Mouse (Mus musculus) liver, adult 2 months (tissue): ENCODE results near the gene Btc. TPM values are rescaled to one million over a fixed set of nuclear protein-coding genes. Genes with fewer than 3 reads are reported as not detected.

Experiments
- DNase-seq: peaks from one replicate; pipeline ENCODE4 v3.0.0-alpha.2; 2011; ENCODE audit warnings: low read depth, low spot score; ENCODE audit errors: extremely low read depth
- H3K27ac ChIP-seq: fragments of 200-500 bp; replicated peaks from 2 replicates; pipeline ENCODE4 v1.5.1; 2012; ENCODE audit warnings: low read depth, mild to moderate bottlenecking, control low read depth, inconsistent platforms, low read length; ENCODE audit not compliant: insufficient read depth
- H3K27me3 ChIP-seq: fragments of 200-500 bp; 2 replicates; pipeline ENCODE4 v1.6.1; 2012; ENCODE audit warnings: mild to moderate bottlenecking, moderate library complexity, low read length, inconsistent platforms; ENCODE audit not compliant: control insufficient read depth, insufficient read depth
- H3K36me3 ChIP-seq: fragments of 200-500 bp; 2 replicates; pipeline ENCODE4 v1.6.1; 2012; ENCODE audit warnings: low read length, inconsistent platforms; ENCODE audit not compliant: control insufficient read depth, insufficient read depth
- H3K4me1 ChIP-seq: fragments of 200-500 bp; 2 replicates; pipeline ENCODE4 v1.6.1; 2011; ENCODE audit warnings: low read length; ENCODE audit not compliant: control insufficient read depth, insufficient read depth
- H3K4me3 ChIP-seq: fragments of 200-500 bp; 2 replicates; pipeline ENCODE4 v1.5.1; 2011; ENCODE audit warnings: low read depth, mild to moderate bottlenecking, control low read depth, low read length, moderate library complexity; ENCODE audit not compliant: insufficient read depth
- H3K79me2 ChIP-seq: fragments of 200-500 bp; 2 replicates; pipeline ENCODE4 v1.6.1; 2012; ENCODE audit warnings: inconsistent platforms, mild to moderate bottlenecking, low read length, moderate library complexity; ENCODE audit not compliant: control insufficient read depth, insufficient read depth
- H3K9ac ChIP-seq: fragments of 200-500 bp; 2 replicates; pipeline ENCODE4 v1.6.1; 2012; ENCODE audit warnings: low read depth, mild to moderate bottlenecking, control low read depth, inconsistent platforms, low read length
- CTCF ChIP-seq: fragments of 200-500 bp; IDR thresholded peaks from 2 replicates; pipeline ENCODE4 v1.5.1; 2011; ENCODE audit warnings: low read depth, low read length, control low read depth
- POLR2A ChIP-seq: fragments of 200-500 bp; IDR thresholded peaks from 2 replicates; pipeline ENCODE4 v1.6.1; 2011; ENCODE audit warnings: low read length, control low read depth; ENCODE audit not compliant: insufficient read depth; ENCODE audit errors: extremely low read depth
- WGBS: fragments of 180-500 bp; shearing (Covaris S2); methylation state at CpG from one replicate; pipeline ENCODE4 v1.1.7; 2018; 5-methylcytosine and 5-hydroxymethylcytosine counted together
- polyA plus RNA-seq: library from polyadenylated mRNA; depleted of rRNA; stranded (reverse); fragments of >200 nt; gene quantifications from 2 replicates; pipeline ENCODE4 v1.2.3, GENCODE M21; 2012; rRNA removed
- total RNA-seq: library from RNA; depleted of rRNA; stranded (reverse); fragments of >200 nt; gene quantifications from 2 replicates; pipeline ENCODE4 v1.2.3, GENCODE M21; 2014; rRNA removed

Btc gene
- 1.9 and 2.7 TPM in 2 replicates for total RNA-seq
- polyA plus RNA-seq = 0.31 and 0.49 TPM in 2 replicates

DNA sequence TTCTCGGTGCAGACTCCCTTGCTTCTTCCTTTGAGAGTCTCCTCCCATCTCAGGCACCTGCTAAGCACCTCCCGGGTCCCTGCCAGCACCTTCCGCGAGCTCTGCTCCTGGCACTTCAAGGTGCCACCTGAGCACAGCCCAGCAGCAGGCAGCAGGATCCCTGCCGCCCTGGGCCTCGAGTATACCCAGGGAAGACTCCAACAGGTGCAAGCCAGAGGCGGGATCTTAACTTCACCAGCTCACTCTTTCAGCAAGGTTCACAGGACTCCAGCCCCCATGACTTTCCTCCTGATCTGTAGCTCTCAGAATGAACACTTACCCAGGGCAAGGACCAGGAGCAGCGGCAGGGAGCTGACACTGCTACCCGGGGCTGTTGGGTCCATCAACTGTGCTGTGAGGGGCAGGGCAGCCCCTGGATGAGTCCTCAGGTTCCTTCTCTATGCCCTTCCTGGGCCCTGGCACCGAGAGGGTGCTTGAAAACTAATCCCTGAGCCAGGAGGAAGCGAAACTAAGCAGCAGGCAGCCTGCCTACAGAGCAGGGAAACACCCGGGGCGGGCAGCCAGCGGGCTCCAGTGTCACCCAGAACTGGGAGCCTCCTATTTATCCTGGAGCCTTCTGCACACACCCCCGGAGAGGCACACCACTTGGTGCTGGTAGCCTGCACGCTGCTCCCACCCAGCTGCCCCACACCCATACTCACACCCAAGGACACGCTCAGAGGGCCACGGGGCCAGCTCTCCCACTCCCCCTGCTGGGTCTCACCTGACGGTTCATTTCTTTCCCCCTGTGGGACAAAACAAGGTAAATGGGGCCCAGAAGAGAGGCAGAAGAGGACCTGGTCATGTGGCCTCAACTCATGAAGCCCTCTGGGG, at the start of gene Btc:
Btc (minus strand) TSS at position 656 of the 873 bp plus-strand sequence.
- Histone ChIP-seq H3K27ac (peak within 1 kb of the TSS; percentile 42), H3K4me3 (peak within 1 kb of the TSS; percentile 58), H3K9ac (peak within 1 kb of the TSS; percentile 68), H3K27me3 (no peaks in the 10 kb centered on the region), H3K4me1 (no peaks in the 10 kb centered on the region; the same call in 1 of the 2 replicates), H3K36me3 (no peaks in the 10 kb centered on the region), H3K79me2 (no peaks in the 10 kb centered on the region)
- WGBS = 2% methylated on average over 19 of the region's 19 CpGs
- TF ChIP-seq POLR2A = no peak
- peak; percentile 72 for TF ChIP-seq CTCF
- peak; percentile 72 for DNase-seq

DNA sequence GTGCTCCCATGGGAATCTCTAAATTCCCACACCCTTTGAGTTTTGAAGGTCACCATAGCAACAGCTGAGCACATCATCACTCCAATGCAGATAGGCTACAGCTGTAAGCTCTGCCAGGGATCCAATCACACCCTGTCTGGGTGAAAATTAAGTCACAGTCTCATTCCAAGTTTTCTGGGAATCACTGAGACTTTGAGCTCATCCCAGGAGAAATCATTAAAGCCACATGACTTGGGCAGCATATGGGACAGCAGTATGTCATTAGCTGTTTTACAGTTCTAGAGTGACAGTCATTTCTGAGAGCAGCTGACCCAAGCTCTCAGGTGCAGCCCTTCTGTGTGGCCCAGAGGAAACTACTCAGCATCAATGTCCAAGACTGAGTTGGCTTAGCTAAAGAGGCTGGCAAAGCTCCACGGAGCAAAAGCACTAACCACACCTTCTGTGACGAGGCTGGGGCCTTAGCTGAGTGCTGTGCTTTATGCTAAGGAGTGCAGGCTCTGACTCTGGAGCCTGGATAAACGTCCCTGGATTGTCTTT, 42.3 kb upstream of the Btc start:
- 33% methylated on average over 3 of the region's 3 CpGs for WGBS
- TF ChIP-seq POLR2A (no peak), CTCF (no peak)
- DNase-seq = no peak

DNA sequence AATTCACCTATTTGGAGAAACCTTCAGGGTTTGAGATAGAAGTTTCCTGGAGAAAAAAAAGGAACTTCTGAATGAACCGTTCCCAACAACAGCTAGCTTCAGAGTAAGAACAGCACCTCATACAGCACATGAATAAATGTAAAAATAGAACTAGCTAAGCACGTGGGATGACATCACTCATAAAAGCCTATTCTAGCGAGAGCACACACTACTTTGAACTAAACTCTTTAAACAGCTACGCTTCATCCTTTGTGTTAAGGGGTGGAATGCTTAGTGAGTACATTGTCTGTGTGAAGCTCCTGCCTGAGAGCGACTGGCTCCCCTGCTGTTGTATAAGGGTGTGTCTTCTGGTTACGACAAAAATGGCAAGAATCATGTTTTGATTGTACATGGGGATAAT, 33.8 kb upstream of the Btc start:
- no peaks in the 10 kb centered on the region for H3K27me3 ChIP-seq
- no peaks in the 10 kb centered on the region for H3K36me3 ChIP-seq
- no peaks in the 10 kb centered on the region for H3K4me1 ChIP-seq
- H3K27ac ChIP-seq = no peak overlapping the region
- no peak for DNase-seq
- 82% methylated on average over 6 of the region's 6 CpGs for WGBS
- no peak overlapping the region for H3K9ac ChIP-seq
- no peak overlapping the region for H3K4me3 ChIP-seq
- H3K79me2 ChIP-seq = no peaks in the 10 kb centered on the region
- TF ChIP-seq POLR2A = no peak
- TF ChIP-seq CTCF = no peak

More for the DNA sequence above, 42.3 kb upstream of the Btc start:
- no peak overlapping the region for H3K9ac ChIP-seq
- no peaks in the 10 kb centered on the region for H3K36me3 ChIP-seq
- H3K79me2 ChIP-seq = no peaks in the 10 kb centered on the region
- H3K27me3 ChIP-seq = no peaks in the 10 kb centered on the region
- no peak overlapping the region for H3K4me3 ChIP-seq
- no peaks in the 10 kb centered on the region for H3K4me1 ChIP-seq
- H3K27ac ChIP-seq = no peak overlapping the region

DNA sequence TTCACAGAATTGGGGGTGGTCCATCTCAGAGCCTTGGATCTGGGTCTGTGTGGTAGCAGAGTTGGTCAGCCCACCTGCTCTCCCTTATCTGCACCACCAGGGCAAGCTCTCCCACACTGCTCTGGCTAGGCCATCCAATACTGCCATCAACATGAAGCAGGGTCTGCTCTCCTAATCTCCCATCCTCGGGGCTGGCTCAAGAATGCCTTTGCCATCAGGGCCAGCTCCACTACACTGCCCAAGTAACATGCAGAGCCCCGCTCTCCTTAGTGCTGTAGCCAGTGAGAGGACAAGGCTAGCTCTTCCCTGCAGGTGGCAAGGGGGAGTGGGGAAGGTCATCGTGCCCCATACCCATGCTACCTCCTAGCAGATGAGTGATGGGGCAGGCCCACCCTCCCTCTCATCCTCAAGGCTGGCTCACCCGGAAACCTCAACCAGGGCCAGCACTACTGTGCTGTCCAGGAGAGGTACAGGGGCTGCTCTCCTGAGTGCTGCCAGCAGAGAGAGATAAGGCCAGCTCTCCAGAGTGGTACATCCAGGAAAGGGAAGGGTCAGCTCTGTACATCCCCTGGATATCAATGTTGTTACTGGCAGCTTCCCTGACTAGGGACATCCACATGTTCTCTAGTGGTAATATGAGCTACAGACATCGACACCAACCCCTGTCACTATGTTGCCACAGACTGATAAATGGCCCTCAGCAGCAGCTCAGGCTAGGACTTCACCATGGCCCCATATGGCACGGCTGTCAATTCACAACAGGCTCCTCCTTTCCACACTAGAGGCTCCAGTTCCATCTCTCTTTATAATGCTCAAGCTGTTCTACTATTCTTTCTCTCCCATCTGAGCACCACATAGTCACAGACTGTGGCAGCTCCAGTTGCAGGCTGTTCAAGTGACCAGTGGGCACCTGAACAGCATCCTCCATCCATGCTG, 32.2 kb upstream of the Btc start:
- no peaks in the 10 kb centered on the region for H3K36me3 ChIP-seq

DNA sequence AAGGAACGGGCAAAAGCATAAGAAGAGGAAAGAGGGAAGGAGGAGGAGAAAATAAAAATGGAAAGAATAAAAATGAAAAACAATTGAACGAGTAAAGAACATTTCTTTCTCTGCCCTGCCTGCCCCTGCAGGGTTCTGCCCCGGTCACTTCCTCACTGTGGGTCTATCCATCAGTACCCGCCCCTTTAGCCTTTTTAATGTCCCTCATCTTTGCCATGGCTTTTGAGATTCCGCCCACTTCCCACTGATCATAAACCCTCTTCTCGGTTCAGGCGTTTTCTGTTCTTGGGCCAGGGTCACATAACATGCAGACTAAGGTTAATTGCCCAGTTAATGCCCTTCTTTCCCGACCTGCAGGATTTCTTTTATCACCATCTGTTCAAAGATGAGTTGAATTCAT, 25.8 kb upstream of the Btc start:
- H3K36me3 ChIP-seq = no peaks in the 10 kb centered on the region
- no peak for TF ChIP-seq POLR2A
- TF ChIP-seq CTCF = no peak
- DNase-seq = no peak
- no peaks in the 10 kb centered on the region for H3K4me1 ChIP-seq
- no peak overlapping the region for H3K27ac ChIP-seq
- no peaks in the 10 kb centered on the region for H3K79me2 ChIP-seq
- H3K27me3 ChIP-seq = no peaks in the 10 kb centered on the region
- 74% methylated on average over 8 of the region's 8 CpGs for WGBS
- no peak overlapping the region for H3K9ac ChIP-seq
- H3K4me3 ChIP-seq = no peak overlapping the region

More for the DNA sequence above, 32.2 kb upstream of the Btc start:
- TF ChIP-seq CTCF (no peak), POLR2A (no peak)
- Histone ChIP-seq H3K79me2 (no peaks in the 10 kb centered on the region), H3K27me3 (no peaks in the 10 kb centered on the region), H3K27ac (no peak overlapping the region), H3K4me3 (no peak overlapping the region), H3K9ac (no peak overlapping the region), H3K4me1 (no peaks in the 10 kb centered on the region)
- DNase-seq = no peak
- 76% methylated on average over 6 of the region's 6 CpGs for WGBS
